Mouse (Mus musculus) telencephalon, adult 2 months (tissue): ENCODE measurements at regions not wholly inside any gene's neighbourhood (a gene's known extent, or its start where the extent isn't known, plus 50 kb on each side); places are given as distances from the start of the nearest gene placed in this dataset.

Experiments used
- DNase-seq: peaks from one replicate; pipeline ENCODE4 v3.0.0-alpha.2; 2011; ENCODE audit warnings: low read depth, low spot score

GRCm38 (mm10) chr1:121154616-121155015 is 177.8 kb downstream of the Insig2 start:
- DNase-seq, result no peak

- DNase-seq, result no peak
Measured at GRCm38 (mm10) chr1:121168651-121169050, 163.7 kb downstream of the Insig2 start.

- no peak for DNase-seq
Measured at GRCm38 (mm10) chr1:121176541-121176940, 155.8 kb downstream of the Insig2 start.

GRCm38 (mm10) chr1:121177136-121177907 is 155.1 kb downstream of the Insig2 start:
- no peak for DNase-seq

- no peak for DNase-seq
Measured at GRCm38 (mm10) chr1:121177908-121178311, 154.5 kb downstream of the Insig2 start.

- DNase-seq, result no peak
Measured at GRCm38 (mm10) chr1:121178611-121179245, 153.7 kb downstream of the Insig2 start.

GRCm38 (mm10) chr1:121180273-121181030 is 151.9 kb downstream of the Insig2 start:
- DNase-seq, result peak; percentile 67

- no peak for DNase-seq
Measured at GRCm38 (mm10) chr1:121188895-121189294, 143.5 kb downstream of the Insig2 start.

- no peak for DNase-seq
Measured at GRCm38 (mm10) chr1:121194800-121195199, 137.6 kb downstream of the Insig2 start.

GRCm38 (mm10) chr1:121215843-121216242 is 116.5 kb downstream of the Insig2 start:
- peak; percentile 1 for DNase-seq

- DNase-seq, result no peak
Measured at GRCm38 (mm10) chr1:121224250-121224649, 108.1 kb downstream of the Insig2 start.

GRCm38 (mm10) chr1:121226466-121227232 is 105.7 kb downstream of the Insig2 start:
- DNase-seq, result no peak

GRCm38 (mm10) chr1:121227233-121227594 is 105.2 kb downstream of the Insig2 start:
- DNase-seq, result no peak

- no peak for DNase-seq
Measured at GRCm38 (mm10) chr1:121243576-121243975, 88.8 kb downstream of the Insig2 start.

GRCm38 (mm10) chr1:121247556-121247955 is 84.8 kb downstream of the Insig2 start:
- DNase-seq, result peak; percentile 18

GRCm38 (mm10) chr1:121249081-121249480 is 83.3 kb downstream of the Insig2 start:
- no peak for DNase-seq

GRCm38 (mm10) chr1:121250686-121251085 is 81.7 kb downstream of the Insig2 start:
- DNase-seq, result no peak

- no peak for DNase-seq
Measured at GRCm38 (mm10) chr1:121252056-121252455, 80.3 kb downstream of the Insig2 start.

GRCm38 (mm10) chr1:121254196-121254595 is 78.2 kb downstream of the Insig2 start:
- no peak for DNase-seq
